Mouse (Mus musculus): ENCODE measurements at regions not wholly inside any gene's neighbourhood (a gene's known extent, or its start where the extent isn't known, plus 50 kb on each side); places are given as distances from the start of the nearest gene placed in this dataset.

DNA sequence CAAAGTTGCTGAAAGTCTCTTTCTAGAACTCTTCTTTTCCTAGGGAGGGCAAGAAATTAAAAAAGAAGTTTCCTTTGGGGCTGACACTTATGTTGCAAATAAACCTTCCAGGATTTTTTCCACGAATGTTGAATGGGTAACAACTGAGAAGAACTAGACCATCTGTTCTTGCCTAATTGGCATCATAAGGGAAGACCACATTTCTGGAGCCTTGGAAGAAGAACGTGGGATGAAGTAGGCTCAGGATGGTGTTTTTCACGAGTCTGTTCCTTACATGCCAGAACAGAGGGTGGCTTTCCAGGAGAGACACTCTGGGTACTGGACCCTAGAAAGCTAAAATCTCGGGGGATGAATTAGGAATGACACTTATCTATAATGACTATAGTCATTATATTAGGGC, 314.1 kb downstream of the Cog6 start:
- Histone ChIP-seq H3K4me1 (replicated peaks; ENCODE audit: control insufficient read depth in 2 of 2, insufficient read depth in 2 of 2, low read length in 1 of 2) (no peaks in the 10 kb centered on the region), H3K27ac (no peak overlapping the region), H3K27me3 (ENCODE audit: control insufficient read depth, insufficient read depth, low read length) (no peaks in the 10 kb centered on the region), H3K9ac (replicated peaks) (no peak overlapping the region), H3K36me3 (replicated peaks; ENCODE audit: control insufficient read depth, insufficient read depth, low read depth) (no peaks in the 10 kb centered on the region), H3K9me3 (ENCODE audit: control insufficient read depth, low read length) (no peaks in the 10 kb centered on the region; the same call in 1 of the 2 replicates), H3K4me3 (ENCODE audit: insufficient read depth in 1 of 2, low read depth in 2 of 2, low read length in 2 of 2) (no peak overlapping the region), H3K4me2 (ENCODE audit: low read depth) (no peak overlapping the region)
- TF ChIP-seq EP300 (IDR thresholded peaks at IDR 0.05; ENCODE audit: low read depth), result no peak
- TF ChIP-seq CTCF (IDR thresholded peaks at IDR 0.05; ENCODE audit: low read depth), result no peak
- no peak for ATAC-seq (ENCODE audit: insufficient read depth)
- no peak for DNase-seq (ENCODE audit: low read depth in 3 of 3, low spot score in 3 of 3)
- WGBS (ENCODE audit: insufficient replicate concordance), result 51% methylated on average over 4 of the region's 4 CpGs

DNA sequence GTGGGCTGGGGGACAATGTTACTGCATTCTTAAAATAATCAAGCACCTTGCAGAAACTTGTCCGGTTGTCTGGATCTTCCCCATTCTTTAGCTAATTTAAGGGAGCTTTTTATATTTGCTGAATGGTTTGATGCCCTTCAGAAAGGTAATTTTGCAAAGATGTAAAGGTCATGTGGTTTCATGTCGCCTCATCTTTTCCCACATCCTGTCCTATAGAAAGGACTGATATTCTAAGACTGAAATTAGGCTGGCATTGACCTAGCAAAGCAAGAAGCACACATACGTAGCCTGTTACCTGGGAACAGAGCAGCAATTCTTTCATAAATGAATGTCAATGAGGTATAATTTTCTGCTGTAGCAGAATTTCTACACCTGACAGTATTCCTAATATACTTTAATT, 315.4 kb downstream of the Cog6 start:
- Histone ChIP-seq H3K36me3 (replicated peaks; ENCODE audit: control insufficient read depth, insufficient read depth, low read depth) (no peaks in the 10 kb centered on the region), H3K27me3 (ENCODE audit: control insufficient read depth, insufficient read depth, low read length) (no peaks in the 10 kb centered on the region), H3K4me1 (replicated peaks; ENCODE audit: control insufficient read depth in 2 of 2, insufficient read depth in 2 of 2, low read length in 1 of 2) (no peaks in the 10 kb centered on the region), H3K9me3 (ENCODE audit: control insufficient read depth, low read length) (no peaks in the 10 kb centered on the region; the same call in 1 of the 2 replicates), H3K4me3 (ENCODE audit: insufficient read depth in 1 of 2, low read depth in 2 of 2, low read length in 2 of 2) (no peak overlapping the region), H3K27ac (no peak overlapping the region), H3K9ac (replicated peaks) (no peak overlapping the region), H3K4me2 (ENCODE audit: low read depth) (no peak overlapping the region)
- no peak for TF ChIP-seq CTCF (IDR thresholded peaks at IDR 0.05; ENCODE audit: low read depth)
- no peak for TF ChIP-seq EP300 (IDR thresholded peaks at IDR 0.05; ENCODE audit: low read depth)
- 63% methylated on average over 3 of the region's 3 CpGs for WGBS (ENCODE audit: insufficient replicate concordance)
- ATAC-seq (ENCODE audit: insufficient read depth) (no peak), DNase-seq (ENCODE audit: low read depth in 3 of 3, low spot score in 3 of 3) (no peak)

DNA sequence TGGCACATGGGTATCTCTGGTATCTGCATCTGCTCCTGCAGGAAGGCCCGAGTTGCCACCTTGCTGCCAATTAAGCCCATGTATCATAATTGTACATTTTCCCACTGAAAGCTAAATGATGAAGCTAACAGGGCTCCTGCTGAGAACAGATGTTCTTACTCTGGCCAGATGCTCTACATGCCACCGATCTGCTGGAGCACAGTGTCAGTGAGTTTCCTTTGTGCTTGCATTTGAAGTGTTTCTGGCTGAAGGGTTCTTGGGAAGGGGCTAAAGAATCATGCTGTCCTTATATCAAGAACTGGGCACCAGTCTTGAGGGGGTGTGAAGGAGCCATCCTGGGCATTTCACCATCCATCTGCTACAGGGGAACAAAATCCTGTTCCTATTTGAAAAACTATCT, 323.2 kb downstream of the Cog6 start:
- ATAC-seq (ENCODE audit: insufficient read depth), result no peak
- H3K9me3 ChIP-seq (ENCODE audit: control insufficient read depth, low read length), result no peaks in the 10 kb centered on the region; the same call in 1 of the 2 replicates
- DNase-seq (ENCODE audit: low read depth in 3 of 3, low spot score in 3 of 3), result no peak
- no peak overlapping the region for H3K27ac ChIP-seq
- H3K27me3 ChIP-seq (ENCODE audit: control insufficient read depth, insufficient read depth, low read length), result no peaks in the 10 kb centered on the region
- no peak overlapping the region for H3K4me3 ChIP-seq (ENCODE audit: insufficient read depth in 1 of 2, low read depth in 2 of 2, low read length in 2 of 2)
- H3K4me2 ChIP-seq (ENCODE audit: low read depth), result no peak overlapping the region
- H3K4me1 ChIP-seq (replicated peaks; ENCODE audit: control insufficient read depth in 2 of 2, insufficient read depth in 2 of 2, low read length in 1 of 2), result no peaks in the 10 kb centered on the region
- H3K9ac ChIP-seq (replicated peaks), result no peak overlapping the region
- WGBS (ENCODE audit: insufficient replicate concordance), result 48% methylated on average over 2 of the region's 2 CpGs
- no peaks in the 10 kb centered on the region for H3K36me3 ChIP-seq (replicated peaks; ENCODE audit: control insufficient read depth, insufficient read depth, low read depth)
- TF ChIP-seq CTCF (IDR thresholded peaks at IDR 0.05; ENCODE audit: low read depth), result no peak
- TF ChIP-seq EP300 (IDR thresholded peaks at IDR 0.05; ENCODE audit: low read depth), result no peak

DNA sequence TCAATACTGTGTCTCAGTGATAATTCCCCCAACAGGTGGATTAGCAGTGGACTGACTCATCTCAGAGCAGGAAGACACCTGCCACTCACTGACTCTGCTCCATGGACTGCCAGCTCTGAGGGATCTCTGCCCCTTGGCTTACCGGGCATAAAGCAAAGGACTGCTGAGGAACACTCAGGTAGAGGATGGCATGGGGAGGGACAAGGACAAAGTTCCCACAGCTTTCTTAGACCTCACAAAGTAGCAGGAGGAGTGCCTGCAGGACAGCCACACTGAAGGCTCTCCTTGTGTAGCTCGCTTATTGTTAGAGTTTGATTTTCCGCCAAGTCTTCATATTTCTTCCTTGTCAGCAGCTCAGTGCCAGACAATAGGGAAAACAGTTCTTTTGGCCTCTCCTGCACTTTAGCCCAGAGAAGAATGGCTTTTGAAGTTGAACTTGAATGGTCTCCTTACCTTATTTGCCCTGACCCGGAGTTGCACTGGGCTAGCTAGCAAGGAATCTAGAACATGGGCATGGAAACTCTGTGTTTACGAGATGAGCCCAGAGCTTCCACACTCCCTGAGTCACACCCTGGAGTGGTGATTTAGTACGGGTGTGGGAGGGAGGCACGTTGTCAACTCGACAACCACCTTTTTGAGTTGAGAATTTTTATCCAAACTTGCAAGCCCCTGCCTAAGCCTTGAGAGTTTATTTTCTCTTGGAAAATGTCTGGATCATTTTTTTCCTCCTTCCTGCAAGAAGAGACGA, 331.4 kb downstream of the Cog6 start:
- no peak overlapping the region for H3K27ac ChIP-seq
- H3K9ac ChIP-seq (replicated peaks), result no peak overlapping the region
- no peaks in the 10 kb centered on the region for H3K27me3 ChIP-seq (ENCODE audit: control insufficient read depth, insufficient read depth, low read length)
- no peak overlapping the region for H3K4me3 ChIP-seq (ENCODE audit: insufficient read depth in 1 of 2, low read depth in 2 of 2, low read length in 2 of 2)
- 55% methylated on average over 9 of the region's 9 CpGs for WGBS (ENCODE audit: insufficient replicate concordance)
- no peaks in the 10 kb centered on the region for H3K36me3 ChIP-seq (replicated peaks; ENCODE audit: control insufficient read depth, insufficient read depth, low read depth)
- ATAC-seq (ENCODE audit: insufficient read depth), result no peak
- no peak for TF ChIP-seq EP300 (IDR thresholded peaks at IDR 0.05; ENCODE audit: low read depth)
- H3K4me2 ChIP-seq (ENCODE audit: low read depth), result no peak overlapping the region
- no peaks in the 10 kb centered on the region for H3K4me1 ChIP-seq (replicated peaks; ENCODE audit: control insufficient read depth in 2 of 2, insufficient read depth in 2 of 2, low read length in 1 of 2)
- H3K9me3 ChIP-seq (ENCODE audit: control insufficient read depth, low read length), result no peaks in the 10 kb centered on the region
- no peak for DNase-seq (ENCODE audit: low read depth in 3 of 3, low spot score in 3 of 3)

DNA sequence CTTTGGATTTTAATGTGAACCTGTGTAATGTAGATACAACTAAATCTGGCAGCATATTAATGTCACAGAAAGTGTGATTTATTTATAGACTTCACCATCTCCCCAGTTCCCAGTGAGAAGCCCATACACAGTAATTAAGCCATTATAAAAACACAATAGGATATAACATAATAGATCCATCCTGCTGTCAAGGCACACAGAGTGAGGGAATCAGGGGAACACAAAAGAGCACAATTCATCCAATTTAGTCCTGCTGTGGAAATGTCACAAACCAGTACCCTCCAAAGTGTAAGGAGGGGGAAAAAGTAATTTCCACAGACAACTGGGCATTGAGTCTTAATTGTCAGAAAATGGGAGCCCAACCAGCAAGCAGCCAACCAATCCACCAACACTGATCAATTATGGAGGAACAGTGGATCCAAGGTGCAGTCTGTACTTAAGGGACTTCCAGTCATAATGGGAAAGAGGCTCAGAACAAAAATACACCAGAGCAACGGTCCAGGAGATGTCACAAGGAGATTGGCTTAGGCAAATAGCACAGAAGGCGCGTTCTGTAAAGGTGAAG, 336.1 kb downstream of the Cog6 start:
- Histone ChIP-seq H3K36me3 (replicated peaks; ENCODE audit: control insufficient read depth, insufficient read depth, low read depth) (no peaks in the 10 kb centered on the region), H3K9me3 (ENCODE audit: control insufficient read depth, low read length) (no peaks in the 10 kb centered on the region), H3K27ac (no peak overlapping the region), H3K4me1 (replicated peaks; ENCODE audit: control insufficient read depth in 2 of 2, insufficient read depth in 2 of 2, low read length in 1 of 2) (no peaks in the 10 kb centered on the region), H3K27me3 (ENCODE audit: control insufficient read depth, insufficient read depth, low read length) (no peaks in the 10 kb centered on the region), H3K4me2 (ENCODE audit: low read depth) (no peak overlapping the region), H3K9ac (replicated peaks) (no peak overlapping the region), H3K4me3 (ENCODE audit: insufficient read depth in 1 of 2, low read depth in 2 of 2, low read length in 2 of 2) (no peak overlapping the region)
- no peak for ATAC-seq (ENCODE audit: insufficient read depth)
- TF ChIP-seq CTCF (IDR thresholded peaks at IDR 0.05; ENCODE audit: low read depth) (no peak), EP300 (IDR thresholded peaks at IDR 0.05; ENCODE audit: low read depth) (no peak)
- DNase-seq (ENCODE audit: low read depth in 3 of 3, low spot score in 3 of 3), result no peak
- 59% methylated on average over 3 of the region's 3 CpGs for WGBS (ENCODE audit: insufficient replicate concordance)
